Mouse (Mus musculus): ENCODE measurements at regions not wholly inside any gene's neighbourhood (a gene's known extent, or its start where the extent isn't known, plus 50 kb on each side); places are given as distances from the start of the nearest gene placed in this dataset.

- TF ChIP-seq TCF12 (IDR thresholded peaks at IDR 0.05; ENCODE audit: insufficient read depth, poor library complexity, severe bottlenecking) (no peak), REST (IDR thresholded peaks at IDR 0.05; ENCODE audit: insufficient read depth, insufficient read length) (no peak), CEBPB (IDR thresholded peaks at IDR 0.05; ENCODE audit: insufficient read depth, poor library complexity, severe bottlenecking) (no peak), POLR2A (IDR thresholded peaks at IDR 0.05; ENCODE audit: insufficient read length, low read depth) (no peak), POLR2AphosphoS2 (IDR thresholded peaks at IDR 0.05; ENCODE audit: insufficient read length, low read depth) (no peak), MYOG (IDR thresholded peaks at IDR 0.05; ENCODE audit: control insufficient read depth in 1 of 3, insufficient read depth in 1 of 3, insufficient read length in 2 of 3, low read depth in 2 of 3) (no peak), MAX (IDR thresholded peaks at IDR 0.05; ENCODE audit: low read depth) (no peak), MYOD1 (IDR thresholded peaks at IDR 0.05; ENCODE audit: control insufficient read depth in 1 of 3, insufficient read length in 2 of 3, low read depth in 2 of 3) (no peak), E2F4 (IDR thresholded peaks at IDR 0.05; ENCODE audit: insufficient read depth) (no peak), TCF3 (IDR thresholded peaks at IDR 0.05; ENCODE audit: insufficient read length, low read depth) (no peak), USF1 (IDR thresholded peaks at IDR 0.05; ENCODE audit: low read depth) (no peak)
Measured at GRCm38 (mm10) chr2:48423861-48424442, 390.0 kb upstream of the Acvr2a start.

Data from myocyte (in vitro differentiated cells).